Mouse (Mus musculus) embryo, embryonic 11 days (tissue): ENCODE results near the gene Dll1.

ENCODE experiments used
- DNase-seq: peaks from one replicate; pipeline ENCODE4 v3.0.0-alpha.2; 2015

Gene Dll1

GRCm38 (mm10) chr17:15376494-15377181 is at the start of gene Dll1:
Dll1 (minus strand) TSS chr17:15376872.
- DNase-seq = peak; percentile 83

GRCm38 (mm10) chr17:15425931-15426330 is 49.3 kb upstream of the Dll1 start:
- DNase-seq = no peak

GRCm38 (mm10) chr17:15423080-15423765 is 46.6 kb upstream of the Dll1 start:
- no peak for DNase-seq

- no peak for DNase-seq
Observed at GRCm38 (mm10) chr17:15422666-15423065, 46.0 kb upstream of the Dll1 start.

- no peak for DNase-seq
Observed at GRCm38 (mm10) chr17:15421446-15421845, 44.8 kb upstream of the Dll1 start.

GRCm38 (mm10) chr17:15420021-15420603 is 43.4 kb upstream of the Dll1 start:
- DNase-seq = no peak

- DNase-seq = no peak
Observed at GRCm38 (mm10) chr17:15419534-15419933, 42.9 kb upstream of the Dll1 start.

GRCm38 (mm10) chr17:15416596-15417215 is 40.0 kb upstream of the Dll1 start:
- DNase-seq = no peak

- no peak for DNase-seq
Observed at GRCm38 (mm10) chr17:15410861-15411260, 34.2 kb upstream of the Dll1 start.

- DNase-seq = no peak
Observed at GRCm38 (mm10) chr17:15409261-15409660, 32.6 kb upstream of the Dll1 start.

- no peak for DNase-seq
Observed at GRCm38 (mm10) chr17:15406576-15406975, 29.9 kb upstream of the Dll1 start.

GRCm38 (mm10) chr17:15401716-15402115 is 25.0 kb upstream of the Dll1 start:
- DNase-seq = no peak

- DNase-seq = peak; percentile 96
Observed at GRCm38 (mm10) chr17:15395997-15396675, 19.5 kb upstream of the Dll1 start, which contains the start of gene Fam120b. Fam120b (plus strand) TSS chr17:15396202.

- no peak for DNase-seq
Observed at GRCm38 (mm10) chr17:15389356-15389755, 12.7 kb upstream of the Dll1 start.

GRCm38 (mm10) chr17:15388892-15389291 is 12.2 kb upstream of the Dll1 start:
- DNase-seq = no peak

- DNase-seq = no peak
Observed at GRCm38 (mm10) chr17:15383360-15383759, 6.7 kb upstream of the Dll1 start.

- peak; percentile 53 for DNase-seq
Observed at GRCm38 (mm10) chr17:15381869-15382660, 5.4 kb upstream of the Dll1 start.

GRCm38 (mm10) chr17:15381092-15381860 is 4.6 kb upstream of the Dll1 start:
- DNase-seq = peak; percentile 57

- DNase-seq = peak; percentile 84
Observed at GRCm38 (mm10) chr17:15380641-15381051, 4.0 kb upstream of the Dll1 start.

- DNase-seq = no peak
Observed at GRCm38 (mm10) chr17:15379741-15380526, 3.3 kb upstream of the Dll1 start.
